Mouse (Mus musculus): ENCODE results near the gene Cript.

The Cript gene

GRCm38 (mm10) chr17:87038496-87038895 is 13.1 kb downstream of the Cript start:
- POLR2A ChIA-PET, result interaction anchor here in 2 of 4 experiments (0.6 to 1.5 kb wide), 3 partner anchors 13 to 228 kb away, joined by 4 to 5 read pairs (median 5); partner anchors contain the start of genes Cript (in 1 of the 2), Mcfd2 (in 1 of the 2) and Pigf (in 1 of the 2)

GRCm38 (mm10) chr17:87041739-87042138 is 16.4 kb downstream of the Cript start:
- CTCF ChIA-PET, result interaction anchor here in 1 of 4 experiments (0.6 kb wide), 1 partner anchor 606 kb away, joined by 3 read pairs; no protein-coding TSS in a partner anchor

More at GRCm38 (mm10) chr17:87038496-87038895, 13.1 kb downstream of the Cript start:
- CTCF ChIA-PET, result interaction anchor here in 2 of 4 experiments (0.6 to 2.9 kb wide), 2 partner anchors 211 to 880 kb away, joined by 9 to 17 read pairs; no protein-coding TSS in a partner anchor

GRCm38 (mm10) chr17:87044364-87044763 is 19.0 kb downstream of the Cript start:
- POLR2A ChIA-PET, result interaction anchor here in 2 of 4 experiments (0.6 to 2.0 kb wide), 4 partner anchors 18 to 782 kb away, joined by 3 to 10 read pairs (median 4); no protein-coding TSS in a partner anchor
- CTCF ChIA-PET, result interaction anchor here (0.5 to 2.8 kb wide), 67 partner anchors 8 to 882 kb away, joined by 3 to 22 read pairs (median 4); partner anchors contain the start of genes Cript (in 1 of the 4), Mcfd2 (in 1 of the 4), Pigf (in 1 of the 4) and Tmem247 (in 1 of the 4)

More at GRCm38 (mm10) chr17:87041739-87042138, 16.4 kb downstream of the Cript start:
- POLR2A ChIA-PET, result interaction anchor here in 3 of 4 experiments (0.5 to 1.9 kb wide), 5 partner anchors 11 to 240 kb away, joined by 3 to 11 read pairs (median 3); partner anchors contain the start of genes Cript (in 1 of the 3) and Pigf (in 1 of the 3)

- ChIA-PET POLR2A (interaction anchor here in 1 of 4 experiments (1.3 to 2.0 kb wide), 2 partner anchors 46 to 205 kb away, joined by 3 to 4 read pairs; no protein-coding TSS in a partner anchor), CTCF (interaction anchor here (0.5 to 2.8 kb wide), 64 partner anchors 8 to 882 kb away, joined by 3 to 22 read pairs (median 4); partner anchors contain the start of genes Cript (in 1 of the 4), Mcfd2 (in 1 of the 4), Pigf (in 1 of the 4) and Tmem247 (in 1 of the 4))
These were observed 19.4 kb downstream of the Cript start for GRCm38 (mm10) chr17:87044796-87045195.

- ChIA-PET POLR2A (interaction anchor here in 1 of 4 experiments (0.7 kb wide), 1 partner anchor 680 kb away, joined by 3 read pairs; no protein-coding TSS in a partner anchor), CTCF (interaction anchor here in 1 of 4 experiments (1.0 kb wide), 1 partner anchor 13 kb away, joined by 3 read pairs; no protein-coding TSS in a partner anchor)
These were observed 24.3 kb downstream of the Cript start for GRCm38 (mm10) chr17:87049696-87050095.

- ChIA-PET CTCF (interaction anchor here in 2 of 4 experiments (0.7 to 1.0 kb wide), 2 partner anchors 14 to 106 kb away, joined by 3 read pairs; no protein-coding TSS in a partner anchor), POLR2A (interaction anchor here in 1 of 4 experiments (0.5 kb wide), 1 partner anchor 395 kb away, joined by 3 read pairs; no protein-coding TSS in a partner anchor)
These were observed 25.3 kb downstream of the Cript start for GRCm38 (mm10) chr17:87050469-87051175.

- ChIA-PET POLR2A (no interaction called here), CTCF (interaction anchor here in 2 of 4 experiments (0.6 to 0.7 kb wide), 2 partner anchors 91 to 607 kb away, joined by 3 to 7 read pairs; no protein-coding TSS in a partner anchor)
These were observed 26.3 kb downstream of the Cript start for GRCm38 (mm10) chr17:87051652-87052051.

- POLR2A ChIA-PET, result no interaction called here
- CTCF ChIA-PET, result interaction anchor here in 1 of 4 experiments (0.7 kb wide), 1 partner anchor 607 kb away, joined by 7 read pairs; no protein-coding TSS in a partner anchor
These were observed 27.1 kb downstream of the Cript start for GRCm38 (mm10) chr17:87052432-87052831.

GRCm38 (mm10) chr17:87053921-87054320 is 28.6 kb downstream of the Cript start:
- ChIA-PET CTCF (interaction anchor here in 1 of 4 experiments (3.5 kb wide), 1 partner anchor 10 kb away, joined by 16 read pairs; no protein-coding TSS in a partner anchor), POLR2A (no interaction called here)

- ChIA-PET POLR2A (interaction anchor here in 1 of 4 experiments (0.6 kb wide), 1 partner anchor 664 kb away, joined by 3 read pairs; no protein-coding TSS in a partner anchor), CTCF (interaction anchor here in 2 of 4 experiments (1.0 to 3.5 kb wide), 3 partner anchors 11 to 259 kb away, joined by 3 to 16 read pairs (median 9); no protein-coding TSS in a partner anchor)
These were observed 29.7 kb downstream of the Cript start for GRCm38 (mm10) chr17:87055051-87055459.

- ChIA-PET CTCF (interaction anchor here in 2 of 4 experiments (1.0 to 3.5 kb wide), 4 partner anchors 8 to 259 kb away, joined by 3 to 16 read pairs (median 4); no protein-coding TSS in a partner anchor), POLR2A (interaction anchor here in 1 of 4 experiments (0.6 kb wide), 1 partner anchor 665 kb away, joined by 3 read pairs; no protein-coding TSS in a partner anchor)
These were observed 30.3 kb downstream of the Cript start for GRCm38 (mm10) chr17:87055663-87056062.

GRCm38 (mm10) chr17:87056761-87057160 is 31.4 kb downstream of the Cript start:
- POLR2A ChIA-PET, result no interaction called here

GRCm38 (mm10) chr17:87057486-87058266 is 32.3 kb downstream of the Cript start:
- POLR2A ChIA-PET, result no interaction called here
- CTCF ChIA-PET, result interaction anchor here in 2 of 4 experiments (0.6 to 3.5 kb wide), 3 partner anchors 13 to 333 kb away, joined by 3 to 16 read pairs (median 7); no protein-coding TSS in a partner anchor

More at GRCm38 (mm10) chr17:87056761-87057160, 31.4 kb downstream of the Cript start:
- CTCF ChIA-PET, result interaction anchor here in 3 of 4 experiments (0.6 to 3.5 kb wide), 4 partner anchors 10 to 334 kb away, joined by 3 to 16 read pairs (median 3); no protein-coding TSS in a partner anchor

- POLR2A ChIA-PET, result interaction anchor here (0.6 to 1.4 kb wide), 9 partner anchors 12 to 769 kb away, joined by 3 to 8 read pairs (median 3); partner anchors contain the start of gene Calm2 (in 3 of the 4)
- CTCF ChIA-PET, result interaction anchor here (0.6 to 2.0 kb wide), 6 partner anchors 16 to 490 kb away, joined by 3 to 7 read pairs (median 4); no protein-coding TSS in a partner anchor
These were observed 37.3 kb downstream of the Cript start for GRCm38 (mm10) chr17:87062639-87063038.

- ChIA-PET POLR2A (interaction anchor here (0.6 to 1.4 kb wide), 5 partner anchors 11 to 384 kb away, joined by 3 to 8 read pairs (median 3); partner anchors contain the start of gene Calm2 (in 3 of the 4)), CTCF (interaction anchor here in 3 of 4 experiments (0.7 to 2.0 kb wide), 7 partner anchors 17 to 185 kb away, joined by 3 to 7 read pairs (median 4); no protein-coding TSS in a partner anchor)
These were observed 38.1 kb downstream of the Cript start for GRCm38 (mm10) chr17:87063461-87063860.

- POLR2A ChIA-PET, result interaction anchor here in 1 of 4 experiments (0.6 kb wide), 1 partner anchor 306 kb away, joined by 3 read pairs; no protein-coding TSS in a partner anchor
- CTCF ChIA-PET, result interaction anchor here in 3 of 4 experiments (0.7 to 2.0 kb wide), 4 partner anchors 20 to 185 kb away, joined by 3 to 6 read pairs (median 4); no protein-coding TSS in a partner anchor
These were observed 38.6 kb downstream of the Cript start for GRCm38 (mm10) chr17:87063969-87064368.

GRCm38 (mm10) chr17:87068997-87069396 is 43.6 kb downstream of the Cript start:
- ChIA-PET POLR2A (interaction anchor here in 1 of 4 experiments (0.5 kb wide), 1 partner anchor 117 kb away, joined by 4 read pairs; no protein-coding TSS in a partner anchor), CTCF (no interaction called here)
